Mouse (Mus musculus) brain, adult 10 weeks (tissue): ENCODE measurements around the gene Ttc38. TPM values are rescaled to one million over a fixed set of nuclear protein-coding genes. Genes with fewer than 3 reads are reported as not detected.

ENCODE experiments used
- polyA plus RNA-seq: library from polyadenylated mRNA; stranded (reverse); fragments of 350-450 nt; fragmentation: Illumina TruSeq; extraction: RNeasy Lipid Tissue Mini Kit (QIAGEN cat#74804); gene quantifications from one replicate; pipeline ENCODE4 v1.2.3, GENCODE M21; 2015; ENCODE audit warnings: low read depth, low replicate concordance

Ttc38 gene
- 4.5 TPM for polyA plus RNA-seq

GRCm38 (mm10) chr15:85831954-85832590, at the start of gene Ttc38:
Gene Ttc38 (plus strand): TSS chr15:85832306.

GRCm38 (mm10) chr15:85811535-85812277, 20.4 kb upstream of the Ttc38 start, which contains the start of gene Cdpf1:
Gene Cdpf1 (minus strand): TSS chr15:85811697.

GRCm38 (mm10) chr15:85821203-85822010, 10.7 kb upstream of the Ttc38 start, which contains the start of gene Pkdrej:
Gene Pkdrej (minus strand): TSS chr15:85821734.

GRCm38 (mm10) chr15:85859490-85860031, 27.5 kb downstream of the Ttc38 start, which contains the start of gene Gtse1:
Gene Gtse1 (plus strand): TSS chr15:85859745.

GRCm38 (mm10) chr15:85878848-85879497, 46.9 kb downstream of the Ttc38 start, which contains the start of gene Trmu:
Gene Trmu (plus strand): TSS chr15:85879312.

Other genes starting within 250 kb of the Ttc38 start
- gene Wnt7b, start 249.8 kb upstream of the Ttc38 start, polyA plus RNA-seq, result 20.8 TPM
- 1.3 TPM for gene Ppara, start 97.3 kb upstream of the Ttc38 start, polyA plus RNA-seq
- 28.3 TPM for gene Cdpf1, start 20.6 kb upstream of the Ttc38 start, polyA plus RNA-seq
- 0.49 TPM for gene Pkdrej, start 10.6 kb upstream of the Ttc38 start, polyA plus RNA-seq
- 0.27 TPM for gene Gtse1, start 27.4 kb downstream of the Ttc38 start, polyA plus RNA-seq
- 28.6 TPM for gene Trmu, start 47.0 kb downstream of the Ttc38 start, polyA plus RNA-seq
- 1.8 TPM for gene Celsr1, start 201.5 kb downstream of the Ttc38 start, polyA plus RNA-seq
- gene Gramd4, start 225.4 kb downstream of the Ttc38 start, polyA plus RNA-seq, result 26.9 TPM